Mouse (Mus musculus) cerebellum, adult 9-11 months (tissue): Measurements from ENCODE around the gene Cdc42.
A peak's percentile ranks its signal among the peaks of the same experiment; 100 is the strongest.

Experiments used
- DNase-seq: peaks from one replicate; pipeline ENCODE4 v3.0.0; 2022

Gene Cdc42

GRCm38 (mm10) chr4:137369954-137370750, 12.6 kb upstream of the Cdc42 start:
- peak; percentile 44 for DNase-seq

- DNase-seq, result no peak
Measured at GRCm38 (mm10) chr4:137368198-137368597, 10.7 kb upstream of the Cdc42 start.

- DNase-seq, result no peak
Measured at GRCm38 (mm10) chr4:137367275-137368088, 10.0 kb upstream of the Cdc42 start.

- no peak for DNase-seq
Measured at GRCm38 (mm10) chr4:137366097-137366496, 8.6 kb upstream of the Cdc42 start.

DNA sequence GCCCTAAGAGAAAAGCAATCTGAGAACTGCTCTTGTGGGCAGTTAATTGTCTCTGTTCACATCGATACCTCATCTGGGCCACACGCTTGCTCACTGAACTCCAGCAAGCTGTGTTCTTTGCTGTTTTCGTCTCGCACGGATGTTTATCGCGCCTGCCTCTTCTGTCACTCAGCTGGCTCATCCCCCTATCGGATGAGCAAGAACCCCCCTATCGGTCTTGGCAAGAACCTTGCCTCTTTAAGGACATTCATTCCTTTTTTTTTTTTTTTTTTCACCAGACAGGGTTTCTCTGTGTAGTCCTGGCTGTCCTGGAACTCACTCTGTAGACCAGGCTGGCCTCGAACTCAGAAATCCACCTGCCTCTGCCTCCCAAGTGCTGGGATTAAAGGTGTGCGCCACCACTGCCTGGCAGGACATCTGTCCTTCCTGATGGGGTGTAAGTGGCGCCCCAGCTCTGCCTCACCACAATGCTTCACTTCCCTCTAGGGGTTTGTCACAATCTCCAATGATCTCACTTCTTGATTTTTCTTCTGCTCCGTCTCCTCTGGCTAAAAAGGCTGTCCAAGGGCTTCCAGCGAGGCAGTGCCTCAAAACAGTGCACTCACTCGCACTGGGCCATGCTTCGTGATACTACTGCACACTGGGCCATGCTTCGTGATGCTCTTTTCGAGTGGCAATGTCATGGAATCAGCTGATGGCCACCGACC, 8.0 kb upstream of the Cdc42 start:
- no peak for DNase-seq

DNA sequence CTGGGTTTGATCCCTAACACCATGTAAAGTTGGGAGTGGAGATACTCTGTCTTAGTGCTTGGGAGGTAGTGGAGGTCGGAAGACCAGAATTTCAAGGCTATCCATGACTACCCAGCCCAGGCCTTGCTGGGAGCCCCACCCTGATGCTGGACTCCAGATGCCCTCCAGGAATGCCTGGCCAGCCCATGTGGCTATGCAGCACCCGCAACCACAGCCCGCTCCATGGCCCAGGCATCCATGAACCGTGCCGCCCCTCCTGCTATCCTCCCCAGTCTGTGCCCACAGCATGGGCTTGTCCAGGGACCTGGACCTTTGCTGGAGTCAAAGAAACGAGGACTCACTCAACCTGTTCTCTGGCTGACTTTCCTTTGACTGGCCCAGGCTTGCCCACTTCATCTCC, 7.3 kb upstream of the Cdc42 start:
- DNase-seq, result no peak

- no peak for DNase-seq
Measured at GRCm38 (mm10) chr4:137360996-137361395, 3.5 kb upstream of the Cdc42 start.

GRCm38 (mm10) chr4:137358291-137359002, 927 bp upstream of the Cdc42 start:
- no peak for DNase-seq

DNA sequence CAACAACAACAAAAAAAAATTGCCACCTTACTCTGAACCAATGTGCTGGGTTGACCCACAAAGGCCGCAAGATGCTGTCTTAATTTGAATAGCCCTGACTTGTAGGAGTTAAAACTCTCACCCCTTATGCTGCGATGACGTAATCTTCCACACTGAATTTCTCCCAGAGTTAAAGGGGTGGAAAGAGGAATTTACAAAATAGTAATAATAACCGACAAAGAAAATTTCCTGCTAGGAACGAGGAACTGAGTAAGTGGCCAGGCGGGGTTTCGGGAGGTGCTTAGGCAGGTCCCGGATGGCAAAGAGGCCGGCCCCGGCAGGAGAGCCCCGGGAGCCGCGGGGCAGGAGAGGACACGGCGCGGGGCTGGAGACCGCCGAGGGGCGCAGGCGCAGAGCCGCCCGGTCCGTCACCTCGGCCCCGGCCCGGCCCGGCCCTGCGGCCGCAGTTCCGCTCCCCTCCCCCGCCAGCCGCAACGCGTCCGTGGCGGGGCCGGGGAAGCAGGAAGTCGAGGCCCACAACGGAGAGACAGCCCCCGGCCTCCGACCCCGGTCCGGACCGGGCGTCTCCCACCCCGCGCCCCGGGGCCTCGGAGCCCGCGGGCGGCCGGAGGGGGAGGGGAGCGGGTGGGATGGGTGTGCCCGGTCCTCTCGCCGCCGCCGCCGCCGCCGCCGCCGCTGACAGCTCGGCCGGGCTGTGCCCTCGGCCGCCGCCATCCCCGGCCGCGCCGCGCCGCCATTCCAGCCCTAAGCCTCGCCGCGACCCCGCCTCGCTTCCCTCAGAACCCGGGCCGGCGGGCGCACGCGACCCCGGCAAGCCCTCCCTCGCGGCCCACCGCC, 628 bp downstream of the Cdc42 start:
- peak; percentile 77 for DNase-seq

- no peak for DNase-seq
Measured at GRCm38 (mm10) chr4:137350627-137351026, 6.9 kb downstream of the Cdc42 start.

DNA sequence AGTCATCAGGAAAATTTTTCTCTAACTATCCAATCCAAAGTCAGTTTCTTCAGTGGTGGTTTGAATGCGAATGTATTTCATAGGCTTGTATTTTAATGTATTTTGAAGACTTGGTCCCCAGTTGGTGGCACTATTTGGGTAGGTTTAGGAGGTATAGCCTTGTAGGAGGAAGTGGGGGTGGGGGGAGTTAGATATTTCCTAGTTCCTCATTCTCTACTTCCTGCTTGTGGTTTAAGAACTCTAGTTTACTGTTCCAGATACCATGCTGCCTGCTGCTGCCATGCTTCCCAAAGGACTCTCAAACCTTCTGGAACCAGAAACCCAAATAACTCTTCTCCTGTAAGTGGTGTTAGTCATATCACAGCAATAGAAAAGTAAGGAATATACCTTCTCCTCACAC, 11.7 kb downstream of the Cdc42 start:
- DNase-seq, result no peak

GRCm38 (mm10) chr4:137345112-137345511, 12.4 kb downstream of the Cdc42 start:
- DNase-seq, result no peak

DNA sequence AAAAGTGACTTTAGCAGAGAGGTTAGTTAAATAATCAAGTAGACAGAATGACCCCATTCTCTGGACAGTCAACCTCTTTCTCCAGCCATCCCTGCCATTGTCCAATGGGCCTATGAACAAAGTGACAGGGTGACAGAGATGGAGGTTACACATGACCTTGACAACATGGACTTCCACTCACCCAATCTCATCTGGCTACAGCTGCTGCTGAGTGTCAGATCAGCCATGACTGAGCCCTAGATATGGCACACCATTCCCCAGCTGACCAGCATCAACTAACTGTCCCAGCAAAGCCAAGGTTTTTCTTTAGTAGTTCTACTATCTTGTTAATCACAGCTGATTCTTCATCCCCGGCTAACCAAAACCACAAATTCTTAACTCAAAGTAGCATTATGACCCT, 14.7 kb downstream of the Cdc42 start:
- DNase-seq, result no peak

GRCm38 (mm10) chr4:137339415-137339814, 18.1 kb downstream of the Cdc42 start:
- no peak for DNase-seq

GRCm38 (mm10) chr4:137336468-137336867, 21.1 kb downstream of the Cdc42 start:
- DNase-seq, result no peak

DNA sequence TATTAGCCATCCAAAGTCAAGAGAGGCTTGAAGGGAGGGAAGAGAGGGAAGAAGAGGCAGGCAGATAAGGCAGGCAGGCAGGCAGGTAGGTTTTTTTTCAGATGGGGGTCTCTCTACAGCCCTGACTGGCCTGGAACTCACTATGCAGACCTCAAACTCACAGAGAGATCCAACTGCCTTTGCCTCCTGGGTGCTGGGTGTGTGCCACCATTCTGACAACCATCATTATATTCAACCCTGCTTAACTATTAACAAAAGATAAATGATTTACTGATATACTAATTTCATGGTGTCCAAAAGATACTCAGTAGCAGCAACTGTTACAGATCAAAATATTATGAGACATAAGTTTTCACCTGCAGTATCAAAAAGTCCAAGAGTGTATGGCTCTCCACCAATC, 25.5 kb downstream of the Cdc42 start:
- no peak for DNase-seq

DNA sequence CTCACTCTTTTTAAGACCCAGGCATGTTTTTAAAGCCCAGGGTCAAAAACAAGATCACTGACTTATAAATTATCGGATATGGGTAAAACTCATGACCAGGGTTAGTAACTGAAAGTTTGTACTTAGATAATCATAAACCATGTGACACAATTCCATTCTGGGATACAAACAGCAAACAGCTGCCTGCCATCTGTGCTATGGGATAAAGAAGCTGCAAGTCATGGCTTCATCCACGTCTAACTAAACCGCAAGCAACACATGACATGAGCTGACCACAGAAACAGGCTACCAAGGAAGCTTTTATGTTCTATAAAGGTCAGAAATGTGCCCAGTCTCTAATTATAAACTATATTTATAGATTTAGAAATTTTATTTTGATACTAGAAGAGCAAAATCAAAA, 31.0 kb downstream of the Cdc42 start:
- no peak for DNase-seq

DNA sequence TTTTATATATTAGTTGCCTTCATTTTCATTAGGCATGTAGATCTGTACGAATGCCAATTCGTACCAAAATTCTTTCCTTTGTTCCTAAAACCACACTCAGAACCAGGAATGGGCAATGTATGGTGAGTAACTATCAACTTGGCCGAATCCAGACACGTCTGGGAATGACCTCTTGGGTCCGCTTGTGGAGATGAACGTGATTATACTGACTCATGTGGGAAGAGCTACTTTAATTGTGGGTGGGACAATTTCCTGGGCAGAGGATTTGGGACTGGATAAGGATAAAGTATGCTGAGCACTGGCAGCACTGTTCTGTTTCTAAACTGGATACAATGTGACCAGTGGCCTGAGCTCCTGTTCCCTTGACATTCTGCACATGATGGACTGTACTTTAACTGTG, 32.6 kb downstream of the Cdc42 start:
- no peak for DNase-seq

DNA sequence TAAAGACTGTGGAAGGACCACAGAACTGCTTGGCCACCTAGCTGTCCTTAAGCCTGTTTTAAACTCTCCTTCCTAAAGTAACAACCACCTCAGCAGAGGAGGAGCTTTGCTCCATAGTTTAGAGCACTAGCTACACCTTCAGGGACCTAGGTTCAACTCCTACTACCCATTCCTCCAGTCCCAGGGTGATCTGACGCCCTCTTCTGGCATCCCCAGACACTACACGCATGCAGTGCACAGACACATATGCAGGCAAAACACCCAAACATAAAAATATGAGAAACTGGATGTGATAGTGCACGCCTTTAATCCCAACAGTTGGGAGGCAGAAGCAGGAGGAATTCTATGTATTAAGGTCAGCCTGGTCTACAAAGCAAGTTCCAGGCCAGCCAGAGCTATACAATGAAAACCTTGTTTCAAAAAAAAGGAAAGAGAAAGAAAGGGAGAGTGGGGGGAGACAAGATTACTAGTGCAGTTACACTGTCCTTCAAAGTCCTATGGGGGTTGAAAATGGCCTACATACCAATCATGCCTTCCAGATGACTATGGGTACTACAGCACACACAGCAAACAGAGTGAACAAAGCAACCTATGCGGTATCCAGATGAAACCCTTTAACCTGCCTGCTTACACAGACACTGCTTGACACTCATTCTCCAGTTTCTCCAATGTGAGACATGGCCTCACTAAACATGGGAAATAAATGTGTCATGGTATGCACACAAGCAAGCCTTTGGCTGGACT, 41.3 kb downstream of the Cdc42 start:
- DNase-seq, result no peak

GRCm38 (mm10) chr4:137315061-137315460, 42.5 kb downstream of the Cdc42 start:
- DNase-seq, result no peak

DNA sequence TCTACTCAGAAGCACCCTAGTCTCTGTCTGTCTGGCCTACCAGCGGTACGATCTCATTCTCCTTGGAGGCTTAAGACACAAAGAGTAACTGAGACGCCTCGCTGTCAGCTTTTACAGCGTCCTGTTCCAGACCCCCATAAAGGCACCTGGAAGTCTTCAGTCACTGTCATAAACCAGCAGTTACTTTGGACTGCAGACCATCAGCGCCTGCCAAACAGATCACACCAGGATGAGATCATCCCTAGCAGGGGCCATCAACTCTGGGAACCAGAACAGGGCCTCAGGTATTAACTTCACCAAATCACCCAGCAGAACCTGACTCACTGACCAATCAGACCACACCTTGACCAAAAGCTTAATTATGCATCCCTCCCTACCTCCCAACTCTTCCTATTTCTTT, 43.0 kb downstream of the Cdc42 start:
- DNase-seq, result no peak
